Mouse (Mus musculus): Measurements from ENCODE around the gene Lrp8.

- TF ChIP-seq CTCF (conservative IDR thresholded peaks at IDR 0.05 in 1 of 2, IDR thresholded peaks at IDR 0.05 in 1 of 2; ENCODE audit: low read depth in 2 of 2, low read length in 2 of 2) (no peak), ETS1 (conservative IDR thresholded peaks at IDR 0.05; ENCODE audit: low read depth, low read length) (no peak), UBTF (IDR thresholded peaks at IDR 0.05; ENCODE audit: low read depth, low read length) (no peak), EP300 (IDR thresholded peaks at IDR 0.05; ENCODE audit: low read length) (no peak), RCOR1 (conservative IDR thresholded peaks at IDR 0.05; ENCODE audit: low read depth, low read length) (no peak), MAX (IDR thresholded peaks at IDR 0.05; ENCODE audit: low read length) (no peak)
These were observed 36.8 kb upstream of the Lrp8 start for GRCm38 (mm10) chr4:107765196-107765813.
